In the genomic region with DNA sequence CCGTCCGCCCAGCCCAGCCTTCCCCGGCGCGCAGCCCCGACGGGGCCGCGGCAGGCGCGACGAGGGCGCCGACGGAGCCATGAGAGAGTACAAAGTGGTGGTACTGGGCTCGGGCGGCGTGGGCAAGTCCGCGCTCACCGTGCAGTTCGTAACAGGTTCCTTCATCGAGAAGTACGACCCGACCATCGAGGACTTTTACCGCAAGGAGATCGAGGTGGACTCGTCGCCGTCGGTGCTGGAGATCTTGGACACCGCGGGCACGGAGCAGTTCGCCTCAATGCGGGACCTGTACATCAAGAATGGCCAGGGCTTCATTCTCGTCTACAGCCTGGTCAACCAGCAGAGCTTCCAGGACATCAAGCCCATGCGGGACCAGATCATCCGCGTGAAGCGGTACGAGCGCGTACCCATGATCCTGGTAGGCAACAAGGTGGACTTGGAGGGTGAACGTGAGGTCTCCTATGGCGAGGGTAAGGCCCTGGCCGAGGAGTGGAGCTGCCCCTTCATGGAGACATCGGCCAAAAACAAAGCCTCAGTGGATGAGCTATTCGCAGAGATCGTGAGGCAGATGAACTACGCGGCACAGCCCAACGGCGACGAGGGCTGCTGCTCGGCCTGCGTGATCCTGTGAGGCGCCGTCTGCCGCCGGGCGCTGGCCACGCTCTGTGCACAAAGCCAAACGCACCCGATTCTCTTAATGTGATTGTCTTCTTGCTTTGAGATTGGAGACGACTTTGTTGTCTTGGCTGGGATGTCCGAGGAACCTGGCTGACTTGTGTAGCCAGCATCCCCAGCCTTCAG, we compare ENCODE assay signal across 7 mouse cellular contexts. TPM values are rescaled to one million over a fixed set of nuclear protein-coding genes. Genes with fewer than 3 reads are reported as not detected.
DNase-seq lines count a peak whose midpoint lies in the region; ATAC-seq and TF ChIP-seq lines count a peak whose summit lies in the region.

No protein-coding gene starts in this region.

- peak overlapping the region; percentile 82 for H3K4me3 ChIP-seq in embryonic facial prominence, embryonic 12.5 days
- peak overlapping the region; percentile 95 for H3K4me3 ChIP-seq in midbrain, postnatal 0 days (ENCODE audit: low read depth, low read length)

- no peak; the same call in 1 of the 2 replicates for ATAC-seq in embryonic facial prominence, embryonic 12.5 days (ENCODE audit: insufficient number of reproducible peaks, insufficient read depth, low FRiP score, low TSS enrichment)
- peak; percentile 15 for ATAC-seq in midbrain, postnatal 0 days (ENCODE audit: low FRiP score)

- no peaks in the 10 kb centered on the region for H3K27me3 ChIP-seq in embryonic facial prominence, embryonic 12.5 days
- no peaks in the 10 kb centered on the region for H3K27me3 ChIP-seq in midbrain, postnatal 0 days (ENCODE audit: insufficient read depth, low read length)

- H3K27ac ChIP-seq in embryonic facial prominence, embryonic 12.5 days = peak overlapping the region; percentile 89
- H3K27ac ChIP-seq in midbrain, postnatal 0 days (ENCODE audit: low read depth, low read length) = peak overlapping the region; percentile 85

- WGBS in embryonic facial prominence, embryonic 12.5 days = under 1% methylated on average over 68 of the region's 68 CpGs
- WGBS in midbrain, postnatal 0 days = under 1% methylated on average over 68 of the region's 68 CpGs

- DNase-seq in adrenal gland, postnatal 36 days = peak; percentile 63
- DNase-seq in heart, adult 8-10 months (ENCODE audit: low spot score) = peak; percentile 31
- peak; percentile 20 for DNase-seq in kidney, adult 9 months
- DNase-seq in liver = peak; percentile 59
- peak; percentile 63 for DNase-seq in midbrain, postnatal 0 days (ENCODE audit: low spot score)
- peak; percentile 9 to 30 for DNase-seq in spleen, postnatal 14 days (ENCODE audit: low spot score in 2 of 2)

- TF ChIP-seq CTCF in midbrain, postnatal 0 days (IDR thresholded peaks at IDR 0.05) = peak; percentile 26; the same call in 1 of the 2 replicates

- H3K9ac ChIP-seq in embryonic facial prominence, embryonic 12.5 days = peak overlapping the region; percentile 82
- H3K9ac ChIP-seq in midbrain, postnatal 0 days (replicated peaks; ENCODE audit: low read length, poor library complexity, severe bottlenecking) = peak overlapping the region; percentile 91

- 0 out of 2 replicates have a peak, but pooled peaks cover 3% of the 10 kb centered on the region for H3K4me1 ChIP-seq in embryonic facial prominence, embryonic 12.5 days
- H3K4me1 ChIP-seq in midbrain, postnatal 0 days (ENCODE audit: insufficient read depth, low read length) = peaks cover 13% of the 10 kb centered on the region; the same call in 1 of the 2 replicates

- H3K9me3 ChIP-seq in embryonic facial prominence, embryonic 12.5 days = no peaks in the 10 kb centered on the region
- H3K9me3 ChIP-seq in midbrain, postnatal 0 days (ENCODE audit: low read length) = no peaks in the 10 kb centered on the region

- H3K36me3 ChIP-seq in embryonic facial prominence, embryonic 12.5 days = no peaks in the 10 kb centered on the region
- no peaks in the 10 kb centered on the region for H3K36me3 ChIP-seq in midbrain, postnatal 0 days (ENCODE audit: insufficient read depth, low read length)

- H3K4me2 ChIP-seq in embryonic facial prominence, embryonic 12.5 days (replicated peaks) = peak overlapping the region; percentile 86
- H3K4me2 ChIP-seq in midbrain, postnatal 0 days (ENCODE audit: low read depth, low read length, poor library complexity, severe bottlenecking) = peak overlapping the region; percentile 96

RNA-seq across cellular contexts. Expression of a gene that starts 0.6 kb away (rescaled TPM):
- total RNA-seq in adrenal gland, postnatal 36 days (2021) = under 1 TPM; 0.10 TPM
- polyA plus RNA-seq in embryonic facial prominence, embryonic 12.5 days (2016; fragmentation: Nextera tagmentation; extraction: Ambion mirVana) = not detected in 2 replicates
- under 1 TPM in 2 of 4 experiments, not detected in 2; 0.06 to 0.09 TPM for total RNA-seq in heart, adult 8-10 months (2022)
- total RNA-seq in midbrain, postnatal 0 days (2014; rRNA removed) = 1.8 and 2.6 TPM in 2 replicates
- polyA plus RNA-seq in midbrain, postnatal 0 days (2015; fragmentation: Nextera tagmentation; extraction: Ambion mirVana) = not detected in 2 replicates

RNA-seq across cellular contexts. Expression of a gene that starts 3.7 kb away (rescaled TPM):
- 1 to 10 TPM; 4.4 to 5.4 TPM for total RNA-seq in adrenal gland, postnatal 36 days (2021)
- polyA plus RNA-seq in embryonic facial prominence, embryonic 12.5 days (2016; fragmentation: Nextera tagmentation; extraction: Ambion mirVana) = 18.3 and 19.4 TPM in 2 replicates
- total RNA-seq in heart, adult 8-10 months (2022) = 1 to 10 TPM; 2.0 to 2.8 (median 2.3) TPM
- 7.6 and 12.0 TPM in 2 replicates for total RNA-seq in midbrain, postnatal 0 days (2014; rRNA removed)
- 14.9 and 16.8 TPM in 2 replicates for polyA plus RNA-seq in midbrain, postnatal 0 days (2015; fragmentation: Nextera tagmentation; extraction: Ambion mirVana)
